Mouse (Mus musculus) forebrain, postnatal 0 days (tissue): ENCODE measurements around the gene Safb2. TPM values are rescaled to one million over a fixed set of nuclear protein-coding genes. Genes with fewer than 3 reads are reported as not detected.

Experiments
- ATAC-seq: fragments of 200-750 bp; cut with Nextera tagmentation; 2 replicates; pipeline ENCODE4 v1.8.0; 2017; ENCODE audit warnings: mild to moderate bottlenecking, moderate library complexity
- DNase-seq: peaks from one replicate; pipeline ENCODE4 v3.0.0-alpha.2; 2015
- H3K27ac ChIP-seq: fragments of 300-500 bp; sonication (generic); 2 replicates; pipeline ENCODE4 v1.5.1; 2014; ENCODE audit warnings: low read depth, mild to moderate bottlenecking, antibody characterized with exemption, low read length, moderate library complexity, mixed read lengths
- H3K27me3 ChIP-seq: fragments of 300-500 bp; sonication (generic); 2 replicates; pipeline ENCODE4 v1.6.1; 2014; ENCODE audit warnings: mild to moderate bottlenecking, low read length, mixed read lengths; ENCODE audit not compliant: insufficient read depth
- H3K36me3 ChIP-seq: fragments of 300-500 bp; sonication (generic); 2 replicates; pipeline ENCODE4 v1.6.1; 2014; ENCODE audit warnings: mild to moderate bottlenecking, moderate library complexity; ENCODE audit not compliant: insufficient read depth
- H3K4me1 ChIP-seq: fragments of 300-500 bp; sonication (generic); 2 replicates; pipeline ENCODE4 v1.6.1; 2014; ENCODE audit warnings: antibody characterized with exemption; ENCODE audit not compliant: insufficient read depth
- H3K4me2 ChIP-seq: fragments of 300-500 bp; sonication (generic); 2 replicates; pipeline ENCODE4 v1.6.1; 2014; ENCODE audit warnings: low read depth, mild to moderate bottlenecking, moderate library complexity
- H3K4me3 ChIP-seq: fragments of 300-500 bp; sonication (generic); 2 replicates; pipeline ENCODE4 v1.5.1; 2014; ENCODE audit warnings: low read depth, low read length, mixed read lengths
- H3K9ac ChIP-seq: fragments of 300-500 bp; sonication (generic); 2 replicates; pipeline ENCODE4 v1.6.1; 2014; ENCODE audit warnings: mild to moderate bottlenecking
- H3K9me3 ChIP-seq: fragments of 300-500 bp; sonication (generic); 2 replicates; pipeline ENCODE4 v1.6.1; 2016; ENCODE audit warnings: low read length
- CTCF ChIP-seq: sonication (generic); IDR thresholded peaks from 2 replicates; pipeline ENCODE4 v1.5.1; 2016; ENCODE audit warnings: antibody characterized with exemption, control low read depth, low read depth
- WGBS: fragments of 180-500 bp; shearing (Covaris S2); extraction: QIAGEN DNeasy Blood & Tissue Kit; methylation state at CpG from one replicate; pipeline ENCODE4 v1.1.7; 2014; 5-methylcytosine and 5-hydroxymethylcytosine counted together
- polyA plus RNA-seq: library from polyadenylated mRNA; unstranded; fragments of >200 nt; fragmentation: Nextera tagmentation; extraction: Ambion mirVana; gene quantifications from 2 replicates; pipeline ENCODE4 v1.2.1, GENCODE M21; 2015
- total RNA-seq: library from RNA; depleted of rRNA; stranded (reverse); fragments of >200 nt; gene quantifications from 2 replicates; pipeline ENCODE4 v1.2.3, GENCODE M21; 2014

Gene Safb2
- total and polyA plus RNA-seq, 2 experiments from 2014 or later = 35.1 to 36.7 TPM

DNA sequence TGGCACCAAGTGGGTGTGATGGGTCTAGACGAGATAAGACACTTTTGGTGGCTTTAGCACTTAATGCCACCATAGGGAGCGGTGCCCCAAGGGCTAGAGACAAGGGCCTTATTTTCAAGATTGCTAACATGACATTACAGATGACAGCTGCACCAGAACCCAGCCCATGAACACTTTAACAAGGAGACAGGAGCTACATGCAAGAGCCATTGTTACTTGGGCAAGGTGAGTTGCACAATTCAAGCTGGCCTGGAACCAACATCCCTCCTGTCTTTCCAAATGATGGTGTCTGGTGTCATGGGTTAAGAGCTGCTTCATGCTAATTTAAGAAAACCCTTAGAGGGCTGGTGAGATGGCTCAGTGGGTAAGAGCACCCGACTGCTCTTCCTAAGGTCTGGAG, 25.0 kb downstream of the Safb2 start:
- no peaks in the 10 kb centered on the region for H3K4me1 ChIP-seq
- ATAC-seq (no peak), DNase-seq (no peak)
- no peak overlapping the region for H3K4me2 ChIP-seq
- no peak for TF ChIP-seq CTCF
- H3K36me3 ChIP-seq = peaks cover 35% of the 10 kb centered on the region
- H3K27ac ChIP-seq = no peak overlapping the region
- no peaks in the 10 kb centered on the region for H3K27me3 ChIP-seq
- no peak overlapping the region for H3K9ac ChIP-seq
- WGBS = 72% methylated on average over 3 of the region's 3 CpGs
- H3K4me3 ChIP-seq = no peak overlapping the region
- no peaks in the 10 kb centered on the region for H3K9me3 ChIP-seq

DNA sequence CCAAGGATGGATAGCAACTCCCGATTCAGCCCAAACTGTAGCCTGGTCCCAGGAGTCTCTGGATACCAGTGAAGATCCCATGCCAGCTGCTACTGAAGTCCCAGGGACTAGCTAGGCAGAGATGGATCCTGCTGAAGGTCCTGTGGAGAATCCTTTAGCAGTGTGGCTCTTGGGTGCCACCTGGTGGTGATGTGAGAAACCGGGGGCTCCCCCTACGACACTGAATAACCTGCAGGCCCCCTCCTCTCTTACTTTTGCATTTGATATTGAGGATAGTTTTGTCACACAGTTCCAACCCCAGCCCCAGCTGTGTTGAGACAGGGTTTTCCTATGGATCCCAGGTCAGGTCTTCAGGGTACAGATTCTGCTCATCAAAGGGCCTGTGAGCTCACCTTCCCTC, 25.9 kb downstream of the Safb2 start:
- 20% methylated on average over 3 of the region's 3 CpGs for WGBS

DNA sequence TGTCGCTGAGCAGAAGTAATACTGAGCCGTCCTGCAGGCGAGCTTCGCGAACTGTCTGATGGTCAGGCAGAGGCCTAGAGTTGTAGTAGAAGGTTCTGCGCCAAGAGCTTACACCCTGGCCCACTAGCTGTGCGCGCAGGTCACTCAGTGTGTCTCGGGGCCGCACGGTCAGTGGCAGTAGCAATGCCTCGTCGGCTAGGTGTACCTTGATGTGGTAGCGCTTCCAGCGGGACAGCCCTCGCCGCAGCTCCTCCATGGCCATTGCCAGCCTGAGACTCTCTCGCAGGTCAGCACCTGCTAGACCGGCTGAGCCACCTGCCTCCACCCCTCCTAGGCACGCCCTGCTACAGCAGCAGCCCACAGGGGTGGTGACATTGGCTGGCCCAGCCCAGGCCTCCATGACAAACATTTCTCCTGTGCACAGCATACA, 30.2 kb downstream of the Safb2 start, which contains the start of gene Gm20219:
TSS of gene Gm20219 (minus strand) at position 266 of the 430 bp plus-strand sequence.
- H3K27ac ChIP-seq = no peak within 1 kb of the TSS

More for the DNA sequence above, 25.9 kb downstream of the Safb2 start:
- Histone ChIP-seq H3K4me2 (no peak overlapping the region), H3K4me3 (no peak overlapping the region), H3K27ac (no peak overlapping the region), H3K36me3 (peaks cover 25% of the 10 kb centered on the region), H3K9me3 (no peaks in the 10 kb centered on the region), H3K9ac (no peak overlapping the region), H3K27me3 (no peaks in the 10 kb centered on the region), H3K4me1 (no peaks in the 10 kb centered on the region)
- TF ChIP-seq CTCF = peak; percentile 92
- peak; percentile 82 for ATAC-seq
- peak; percentile 82 for DNase-seq

DNA sequence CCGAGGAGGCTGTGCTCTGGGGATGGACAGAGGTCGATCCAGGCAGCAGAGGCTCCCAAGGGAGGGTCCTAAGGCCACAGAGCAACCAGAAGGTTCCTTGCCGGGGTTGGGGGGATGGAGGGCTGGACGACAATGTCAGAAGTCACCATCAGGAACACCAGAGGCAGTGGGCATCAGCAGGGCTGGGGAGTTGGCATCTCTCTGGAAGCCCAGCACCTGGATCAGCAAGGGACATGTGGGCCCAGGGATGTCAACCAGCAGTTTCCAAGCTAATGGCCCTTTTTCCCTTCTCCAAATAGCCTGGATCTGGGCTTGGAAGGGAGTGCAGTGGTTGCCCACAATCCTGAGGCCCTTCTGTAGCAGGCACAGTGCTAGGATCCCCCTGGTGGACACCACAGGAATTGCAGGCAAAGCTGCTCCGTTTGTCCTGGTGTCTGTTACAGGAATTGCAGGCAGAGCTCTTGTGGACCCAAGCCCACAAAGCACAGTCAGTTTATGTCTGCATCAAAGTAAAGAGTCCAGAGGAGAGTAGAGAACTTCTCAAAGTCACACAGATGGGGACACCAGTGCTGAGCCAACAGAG, 31.5 kb downstream of the Safb2 start:
- no peak overlapping the region for H3K4me3 ChIP-seq
- no peaks in the 10 kb centered on the region for H3K27me3 ChIP-seq
- DNase-seq (peak; percentile 89), ATAC-seq (peak; percentile 48)
- H3K9me3 ChIP-seq = no peaks in the 10 kb centered on the region
- peak overlapping the region; percentile 72 for H3K27ac ChIP-seq
- WGBS = 48% methylated on average over 5 of the region's 5 CpGs
- H3K36me3 ChIP-seq = no peaks in the 10 kb centered on the region
- peak; percentile 100 for TF ChIP-seq CTCF
- H3K4me1 ChIP-seq = peaks cover 5% of the 10 kb centered on the region; the same call in 1 of the 2 replicates
- no peak overlapping the region for H3K4me2 ChIP-seq
- H3K9ac ChIP-seq = no peak overlapping the region

More for the DNA sequence above, 30.2 kb downstream of the Safb2 start, which contains the start of gene Gm20219:
- Histone ChIP-seq H3K27me3 (no peaks in the 10 kb centered on the region), H3K4me2 (no peak within 1 kb of the TSS), H3K4me3 (no peak within 1 kb of the TSS), H3K9me3 (no peaks in the 10 kb centered on the region), H3K4me1 (peaks cover 5% of the 10 kb centered on the region; the same call in 1 of the 2 replicates), H3K36me3 (no peaks in the 10 kb centered on the region), H3K9ac (no peak within 1 kb of the TSS)
- DNase-seq (no peak), ATAC-seq (no peak)
- 90% methylated on average over 20 of the region's 20 CpGs for WGBS
- TF ChIP-seq CTCF = no peak

DNA sequence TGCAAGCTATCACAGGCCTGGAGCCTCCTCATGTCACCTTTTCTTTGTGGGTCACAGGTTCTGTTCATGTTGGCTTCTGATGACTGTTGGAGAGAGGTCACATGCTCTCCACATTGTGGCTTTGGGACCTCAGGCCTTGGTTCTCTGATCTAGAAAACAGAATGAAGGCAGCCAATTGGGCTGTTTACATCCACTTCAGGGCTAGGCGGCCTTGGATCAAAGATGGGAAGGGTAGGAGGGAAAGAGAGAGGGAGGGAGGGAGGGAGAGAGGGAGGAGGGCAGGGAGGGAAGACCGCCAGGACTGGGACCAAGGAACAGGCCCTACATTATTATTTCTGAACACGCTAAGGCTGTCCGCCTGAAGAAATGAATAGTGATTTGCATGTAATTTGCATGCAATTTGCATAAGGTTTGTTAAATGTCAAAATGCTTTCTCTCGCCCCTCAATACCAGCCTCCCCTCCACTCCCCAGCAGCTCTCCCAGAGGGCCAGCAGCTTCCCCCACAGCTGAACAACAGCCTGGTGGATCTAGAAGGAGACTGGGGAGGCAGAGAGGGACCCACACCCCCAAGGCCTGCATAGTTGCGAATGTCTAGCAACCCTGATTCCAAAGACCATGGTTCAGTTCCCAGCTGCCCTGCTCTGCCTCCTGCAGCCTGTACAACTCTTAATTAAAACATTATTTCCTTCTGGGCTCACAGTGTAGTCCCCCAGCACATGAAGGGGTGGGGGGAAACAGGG, 32.4 kb downstream of the Safb2 start:
- ATAC-seq = peak; percentile 84
- Histone ChIP-seq H3K27me3 (no peaks in the 10 kb centered on the region), H3K4me3 (no peak overlapping the region), H3K4me1 (peaks cover 5% of the 10 kb centered on the region; the same call in 1 of the 2 replicates), H3K4me2 (no peak overlapping the region), H3K9me3 (no peaks in the 10 kb centered on the region), H3K36me3 (no peaks in the 10 kb centered on the region), H3K9ac (no peak overlapping the region), H3K27ac (peak overlapping the region; percentile 72)
- 15% methylated on average over 6 of the region's 6 CpGs for WGBS
- peak; percentile 74 for DNase-seq
- TF ChIP-seq CTCF = no peak

DNA sequence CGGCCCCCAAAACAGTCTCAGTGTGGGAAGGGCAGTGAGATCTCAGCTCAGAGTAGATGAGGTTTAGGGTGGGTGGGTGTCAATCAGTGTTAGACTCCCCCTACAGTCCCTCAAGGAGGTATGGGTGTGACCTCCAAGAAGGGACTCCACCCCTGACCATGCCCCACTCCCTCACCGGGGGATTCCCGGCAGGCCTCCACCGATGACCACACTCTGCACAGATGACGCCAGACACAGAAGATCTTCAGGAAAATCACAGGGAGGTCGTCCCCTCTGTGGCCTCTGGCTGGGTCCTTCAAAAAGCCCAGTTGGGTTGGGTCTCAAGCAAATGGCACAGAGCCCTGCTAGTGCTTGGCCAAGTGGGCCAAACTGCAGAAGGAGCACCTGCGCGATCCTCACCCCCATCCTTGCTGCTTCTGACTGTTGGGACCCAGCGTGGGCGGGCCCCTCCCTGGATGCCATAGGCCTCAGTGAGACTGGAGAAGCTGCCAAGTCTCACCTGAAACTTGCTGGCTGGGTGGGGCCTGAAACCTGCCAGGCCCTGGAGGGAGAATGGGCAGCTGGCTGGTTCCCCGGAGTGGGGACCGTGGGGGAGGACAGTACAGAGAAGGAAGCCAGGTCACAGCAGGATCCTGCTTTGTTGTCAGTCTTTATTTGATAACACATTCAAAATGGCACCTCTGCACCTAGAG, 33.5 kb downstream of the Safb2 start:
- H3K36me3 ChIP-seq = no peaks in the 10 kb centered on the region
- no peak for DNase-seq
- H3K4me1 ChIP-seq = peaks cover 5% of the 10 kb centered on the region; the same call in 1 of the 2 replicates
- no peak overlapping the region for H3K9ac ChIP-seq
- peak overlapping the region; percentile 72 for H3K27ac ChIP-seq
- no peak overlapping the region for H3K4me2 ChIP-seq
- no peaks in the 10 kb centered on the region for H3K9me3 ChIP-seq
- no peak overlapping the region for H3K4me3 ChIP-seq
- no peaks in the 10 kb centered on the region for H3K27me3 ChIP-seq
- ATAC-seq = no peak
- WGBS = 66% methylated on average over 12 of the region's 12 CpGs
- TF ChIP-seq CTCF = no peak

DNA sequence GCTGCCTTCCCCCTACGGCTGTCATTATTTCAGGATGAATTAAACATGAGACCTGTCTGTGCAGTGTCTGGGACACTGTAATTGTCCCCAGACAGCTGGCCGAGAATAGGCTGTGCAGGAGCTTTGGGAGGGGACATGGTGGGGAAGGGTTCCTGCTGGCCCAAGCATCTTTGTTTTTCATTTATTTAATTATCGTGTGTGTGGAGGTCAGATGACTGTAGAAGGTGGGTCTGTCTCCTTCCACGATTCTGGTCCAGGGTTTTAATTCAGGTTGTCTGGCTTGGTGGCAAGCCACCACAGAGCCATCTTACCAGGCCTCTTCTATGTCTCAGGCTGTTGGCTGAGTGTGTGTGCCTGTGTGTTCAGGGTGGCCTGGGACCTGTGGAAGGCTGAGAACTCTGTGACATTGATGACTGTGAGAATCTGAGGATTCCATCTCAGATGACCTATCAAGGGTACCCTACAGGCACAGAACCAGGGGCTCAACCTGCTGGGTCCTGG, 35.7 kb downstream of the Safb2 start:
- Histone ChIP-seq H3K9me3 (no peaks in the 10 kb centered on the region), H3K4me1 (peaks cover 5% of the 10 kb centered on the region; the same call in 1 of the 2 replicates), H3K27me3 (no peaks in the 10 kb centered on the region), H3K4me3 (no peak overlapping the region), H3K27ac (no peak overlapping the region), H3K9ac (no peak overlapping the region), H3K4me2 (no peak overlapping the region), H3K36me3 (no peaks in the 10 kb centered on the region)
- ATAC-seq (no peak), DNase-seq (no peak)
- WGBS = 24% methylated on average over 4 of the region's 4 CpGs
- TF ChIP-seq CTCF = no peak
